Mouse (Mus musculus): Measurements from ENCODE around the gene Ttc4. TPM values are rescaled to one million over a fixed set of nuclear protein-coding genes. Genes with fewer than 3 reads are reported as not detected.

The Ttc4 gene
- total RNA-seq (2021) = 10 to 100 TPM; 26.1 to 27.5 TPM
- long read RNA-seq, experiment 1, transcript Ttc4-201 (10 exons, 2,121 nt) = major isoform, 55 of 64 reads
- long read RNA-seq, experiment 1, partial matches to known transcripts = 1 of 64 reads
- long read RNA-seq, experiment 1, other reads (novel, unspliced or antisense) = 8 of 64 reads
- long read RNA-seq, experiment 2, transcript Ttc4-201 (10 exons, 2,121 nt) = major isoform, 38 of 45 reads
- long read RNA-seq, experiment 2, partial matches to known transcripts = 2 of 45 reads
- long read RNA-seq, experiment 2, other reads (novel, unspliced or antisense) = 5 of 45 reads

DNA sequence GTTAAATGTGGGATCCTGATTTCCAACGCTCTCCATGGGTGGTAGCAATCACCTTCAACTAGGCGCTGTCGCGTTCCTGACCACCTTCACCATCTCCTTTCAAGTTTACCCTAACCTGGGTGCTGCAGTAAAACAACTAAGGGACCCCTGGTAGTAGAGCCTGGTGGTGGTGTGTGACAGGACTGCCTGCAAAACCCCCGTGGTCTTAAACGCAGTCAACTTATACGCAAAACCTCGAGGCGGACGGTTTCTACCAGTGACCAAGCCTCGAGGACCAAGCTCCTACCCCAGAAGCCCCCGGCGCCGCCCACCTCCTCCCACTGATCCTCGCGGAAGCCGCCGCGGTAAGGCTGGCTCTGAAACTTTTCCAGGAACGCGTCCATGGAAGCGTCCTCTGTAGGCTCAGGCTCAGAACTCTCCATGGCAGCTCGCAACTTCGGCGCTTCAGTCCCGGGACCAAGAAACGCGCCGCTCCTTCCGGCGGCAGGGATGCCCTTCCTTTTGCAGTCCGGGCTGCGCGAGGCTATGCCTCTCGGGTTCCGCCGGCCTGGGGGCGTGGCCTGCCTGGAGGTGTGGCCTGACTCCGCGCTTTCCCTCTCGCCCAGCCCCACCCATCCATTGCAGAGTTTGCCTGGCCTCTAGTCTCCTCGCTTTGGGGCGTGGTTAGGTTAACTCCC, at the start of gene Ttc4:
Gene Ttc4, minus strand, starts transcription at position 503 of the 677 bp plus-strand sequence.
- peak; percentile 90 for DNase-seq (ENCODE audit: low spot score)

- DNase-seq (ENCODE audit: low spot score) = peak; percentile 74
These were observed 41.9 kb upstream of the Ttc4 start for GRCm38 (mm10) chr4:106720631-106721030.

DNA sequence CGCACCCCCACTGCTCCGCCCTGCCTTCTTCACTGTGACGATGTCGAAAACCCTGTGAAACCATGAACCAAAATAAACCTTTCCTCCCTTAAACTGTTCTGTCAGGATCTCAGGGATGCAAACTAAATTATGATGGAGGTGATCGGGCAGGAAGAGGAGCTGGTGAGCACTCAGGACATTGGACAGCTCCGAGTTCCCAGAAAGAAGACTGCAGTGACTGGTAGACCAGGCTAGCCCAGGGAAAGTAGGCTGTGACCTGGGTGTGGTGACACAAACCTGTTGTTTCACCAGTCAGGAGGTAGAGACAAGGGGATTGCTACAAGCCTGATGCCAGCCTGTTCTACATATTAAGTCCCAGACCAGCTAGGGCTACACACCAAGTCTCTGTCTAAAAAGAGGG, 34.9 kb upstream of the Ttc4 start:
- DNase-seq (ENCODE audit: low spot score) = no peak

- peak; percentile 66 for DNase-seq (ENCODE audit: low spot score)
These were observed 29.7 kb upstream of the Ttc4 start for GRCm38 (mm10) chr4:106708408-106708807.

DNA sequence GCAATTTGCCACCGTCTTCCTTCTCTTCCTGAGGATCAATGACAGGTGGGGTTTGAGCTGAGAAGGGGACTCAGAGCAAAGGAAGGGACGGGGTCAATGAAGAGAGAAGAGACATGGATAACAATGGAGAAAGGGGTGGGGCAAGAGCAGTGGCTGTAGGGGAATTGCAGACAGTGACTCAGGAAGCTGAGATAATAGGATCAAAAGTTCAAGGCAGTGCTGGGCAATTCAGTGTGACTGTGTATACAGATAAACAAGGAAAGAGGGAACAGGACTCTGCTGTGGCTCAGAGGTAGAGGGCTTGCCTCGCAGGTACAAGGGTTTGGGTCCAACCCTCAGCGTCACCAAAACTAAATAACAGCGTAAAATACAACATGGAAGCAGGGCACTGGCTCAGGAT, 29.2 kb upstream of the Ttc4 start:
- DNase-seq (ENCODE audit: low spot score) = no peak

GRCm38 (mm10) chr4:106705096-106705665, 26.4 kb upstream of the Ttc4 start:
- no peak for DNase-seq (ENCODE audit: low spot score)

DNA sequence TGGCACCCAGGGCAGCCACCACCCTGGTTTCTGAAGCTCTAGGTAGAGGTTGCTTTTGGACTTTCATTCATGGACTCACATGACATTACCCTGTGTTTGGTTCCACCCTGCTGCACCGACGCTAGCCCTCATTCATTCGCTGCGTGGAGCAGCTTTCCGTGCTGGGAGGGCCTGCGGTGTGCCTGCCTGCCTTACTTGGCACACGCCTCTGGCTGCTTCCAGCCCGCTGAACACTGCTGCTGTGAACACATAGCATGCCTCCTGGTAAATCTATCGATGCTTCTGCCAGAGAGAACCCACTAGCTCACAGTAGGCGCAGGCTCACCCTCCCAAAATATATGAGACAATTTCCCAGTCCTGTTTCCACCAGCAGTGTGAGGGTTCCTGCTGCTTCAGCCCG, 25.7 kb upstream of the Ttc4 start:
- no peak for DNase-seq (ENCODE audit: low spot score)

- no peak for DNase-seq (ENCODE audit: low spot score)
These were observed 25.2 kb upstream of the Ttc4 start for GRCm38 (mm10) chr4:106703956-106704355.

- DNase-seq (ENCODE audit: low spot score) = no peak
These were observed 22.1 kb upstream of the Ttc4 start for GRCm38 (mm10) chr4:106700798-106701197.

DNA sequence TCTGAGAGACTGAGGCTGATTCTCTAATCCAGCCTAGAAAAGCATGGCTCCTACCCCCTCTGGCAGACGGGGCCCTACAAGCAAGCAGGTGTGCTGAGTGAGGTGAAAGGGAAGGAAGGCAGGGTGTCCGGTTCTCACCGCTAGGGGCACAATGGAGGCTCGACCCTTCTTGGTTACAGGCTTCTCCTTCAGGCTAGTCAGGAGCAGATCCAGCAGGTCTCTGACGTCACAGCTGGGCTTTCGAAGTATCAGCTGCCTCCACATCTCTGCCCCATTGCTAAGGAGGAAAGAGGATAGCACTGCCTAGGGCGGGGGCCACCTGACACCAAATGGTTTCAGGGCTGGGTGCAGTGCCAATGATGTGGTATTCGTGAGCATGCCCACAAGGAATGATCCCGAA, 21.2 kb upstream of the Ttc4 start:
- DNase-seq (ENCODE audit: low spot score) = peak; percentile 57

GRCm38 (mm10) chr4:106693841-106694430, 15.2 kb upstream of the Ttc4 start:
- no peak for DNase-seq (ENCODE audit: low spot score)

- DNase-seq (ENCODE audit: low spot score) = no peak
These were observed 10.0 kb upstream of the Ttc4 start for GRCm38 (mm10) chr4:106688636-106689296.

GRCm38 (mm10) chr4:106680955-106681354, 2.2 kb upstream of the Ttc4 start:
- DNase-seq (ENCODE audit: low spot score) = no peak

GRCm38 (mm10) chr4:106679152-106679551, 408 bp upstream of the Ttc4 start:
- DNase-seq (ENCODE audit: low spot score) = no peak

GRCm38 (mm10) chr4:106676749-106677148, 2.0 kb downstream of the Ttc4 start:
- no peak for DNase-seq (ENCODE audit: low spot score)

DNA sequence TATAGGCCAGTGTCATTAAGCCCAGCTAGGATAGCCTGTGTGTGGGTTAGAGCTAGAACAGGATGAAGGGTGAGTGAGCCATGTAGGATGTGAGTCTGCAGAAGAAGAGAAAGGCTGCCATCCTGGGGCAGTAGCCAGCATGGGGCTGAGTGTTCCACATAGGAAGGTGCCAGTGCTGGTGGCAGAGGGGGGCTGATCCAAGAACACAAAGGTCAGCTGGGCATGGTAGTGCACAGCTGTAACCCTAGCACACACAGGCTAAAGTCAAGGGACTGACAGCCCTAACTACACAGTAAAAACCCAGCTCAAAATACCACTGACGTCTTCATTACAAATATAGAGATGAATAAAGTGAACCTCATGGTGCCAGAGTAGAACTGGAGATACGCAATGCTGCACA, 12.2 kb downstream of the Ttc4 start:
- DNase-seq (ENCODE audit: low spot score) = peak; percentile 84

GRCm38 (mm10) chr4:106665673-106666072, 13.1 kb downstream of the Ttc4 start:
- no peak for DNase-seq (ENCODE audit: low spot score)

- DNase-seq (ENCODE audit: low spot score) = no peak
These were observed 13.5 kb downstream of the Ttc4 start for GRCm38 (mm10) chr4:106665269-106665668.

DNA sequence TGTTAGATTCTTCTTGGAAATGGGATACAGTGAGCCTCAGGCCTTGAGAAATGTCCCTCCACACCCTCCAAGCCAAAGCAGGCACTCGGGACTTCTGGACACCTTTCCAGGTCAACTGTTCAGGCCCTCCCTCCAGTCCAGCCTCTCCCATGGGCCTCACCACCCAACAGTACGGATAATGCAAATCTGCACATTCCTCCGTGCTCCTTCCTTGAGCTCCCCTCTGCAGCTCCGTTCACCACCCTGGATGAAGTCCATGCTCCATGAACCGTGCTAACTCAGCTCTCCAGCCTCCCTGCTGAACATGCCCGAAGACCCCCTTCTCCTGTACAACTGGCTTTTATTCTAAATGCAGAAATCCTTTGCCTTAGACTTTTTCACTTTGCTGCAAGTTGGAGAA, 14.0 kb downstream of the Ttc4 start:
- DNase-seq (ENCODE audit: low spot score) = no peak

- no peak for DNase-seq (ENCODE audit: low spot score)
These were observed 14.7 kb downstream of the Ttc4 start for GRCm38 (mm10) chr4:106663956-106664470.

- DNase-seq (ENCODE audit: low spot score) = peak; percentile 56
These were observed 23.1 kb downstream of the Ttc4 start for GRCm38 (mm10) chr4:106655681-106656080.

DNA sequence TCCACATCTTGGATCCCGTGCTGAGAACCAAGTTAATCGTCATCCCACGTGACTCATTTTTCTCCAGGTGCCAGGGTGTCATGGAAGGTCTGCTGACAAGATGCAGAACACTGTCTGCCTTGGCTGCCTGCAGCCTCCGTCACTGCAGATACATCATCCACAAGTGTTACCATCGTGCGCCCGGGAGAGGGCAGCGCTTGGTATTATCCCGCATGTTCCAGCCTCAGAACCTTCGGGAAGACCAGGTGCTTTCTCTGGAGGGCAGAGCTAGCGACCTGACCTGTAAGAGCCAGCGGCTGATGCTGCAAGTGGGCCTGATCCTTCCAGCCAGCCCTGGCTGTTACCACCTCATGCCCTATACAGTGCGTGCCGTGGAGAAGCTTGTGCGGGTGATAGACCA, 25.7 kb downstream of the Ttc4 start:
- DNase-seq (ENCODE audit: low spot score) = no peak
